Mouse (Mus musculus): ENCODE results near the gene Gm20431.

GRCm38 (mm10) chr2:167622352-167622751 is 38.9 kb downstream of the Gm20431 start:
- TF ChIP-seq ZNF384 (IDR thresholded peaks at IDR 0.05; ENCODE audit: low read depth, low read length): no peak
- TF ChIP-seq ZC3H11A (IDR thresholded peaks at IDR 0.05; ENCODE audit: borderline replicate concordance, low read depth, low read length): no peak

Measured in ES-E14 (cell line).